In the genomic region with DNA sequence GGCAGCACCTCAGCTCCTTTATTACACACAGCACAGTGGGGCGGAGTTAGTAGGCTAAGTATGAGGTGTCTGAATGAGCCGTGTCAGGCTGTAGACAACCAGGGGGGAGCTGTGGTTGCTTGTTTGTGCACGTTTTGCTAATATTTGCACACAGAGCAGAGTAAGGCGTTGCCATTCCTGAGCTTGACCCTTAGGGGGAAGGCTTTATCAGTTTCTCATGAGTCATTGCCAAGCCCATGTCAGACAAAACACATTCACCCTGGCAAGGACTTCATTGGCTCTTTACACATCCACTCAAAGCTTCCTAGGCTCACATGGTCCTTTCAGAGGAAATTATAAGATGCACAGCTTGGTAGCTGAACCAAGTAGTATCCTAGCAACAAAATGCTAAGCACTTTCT, we compare ENCODE assay signal across 10 mouse cellular contexts. TPM values are rescaled to one million over a fixed set of nuclear protein-coding genes. Genes with fewer than 3 reads are reported as not detected.
DNase-seq lines count a peak whose midpoint lies in the region; ATAC-seq and TF ChIP-seq lines count a peak whose summit lies in the region.
"Had no signal": no experiment of that assay in that cellular context is flagged by ENCODE, and none has a peak within 500 bp of the region (broad histone marks: within the 10 kb centered on the region; RNA-seq: fewer than 3 reads in every experiment).

No protein-coding gene starts in this region.

- H3K27me3 ChIP-seq in hindbrain, embryonic 11.5 days (ENCODE audit: control insufficient read depth, insufficient read depth, low read length) = no peaks in the 10 kb centered on the region
- H3K27me3 ChIP-seq in hindbrain, embryonic 10.5 days (ENCODE audit: insufficient read depth, poor library complexity, severe bottlenecking) = no peaks in the 10 kb centered on the region
- no peaks in the 10 kb centered on the region for H3K27me3 ChIP-seq in forebrain, embryonic 16.5 days (replicated peaks; ENCODE audit: control insufficient read depth, insufficient read depth, low read length)
- H3K27me3 ChIP-seq in midbrain, embryonic 12.5 days = no peaks in the 10 kb centered on the region
- no peaks in the 10 kb centered on the region for H3K27me3 ChIP-seq in liver, embryonic 12.5 days (replicated peaks)
- H3K27me3 ChIP-seq in cerebellum, adult 2 months (ENCODE audit: control insufficient read depth, insufficient read depth, low read length) = no peaks in the 10 kb centered on the region

- no peaks in the 10 kb centered on the region for H3K9me3 ChIP-seq in hindbrain, embryonic 11.5 days (ENCODE audit: control insufficient read depth, low read length)
- no peaks in the 10 kb centered on the region for H3K9me3 ChIP-seq in hindbrain, embryonic 10.5 days
- H3K9me3 ChIP-seq in forebrain, embryonic 16.5 days (ENCODE audit: control insufficient read depth, low read length) = no peaks in the 10 kb centered on the region
- H3K9me3 ChIP-seq in midbrain, embryonic 12.5 days = no peaks in the 10 kb centered on the region
- H3K9me3 ChIP-seq in liver, embryonic 12.5 days (replicated peaks) = no peaks in the 10 kb centered on the region
- H3K9me3 ChIP-seq: limb, embryonic 13.5 days had no signal

- no peak overlapping the region for H3K4me2 ChIP-seq in hindbrain, embryonic 11.5 days (replicated peaks; ENCODE audit: low read depth, low read length)
- no peak overlapping the region for H3K4me2 ChIP-seq in forebrain, embryonic 16.5 days (ENCODE audit: low read length)
- no peak overlapping the region for H3K4me2 ChIP-seq in midbrain, embryonic 12.5 days (replicated peaks)
- no peak overlapping the region for H3K4me2 ChIP-seq in liver, embryonic 12.5 days
- H3K4me2 ChIP-seq: limb, embryonic 13.5 days had no signal

- peak; percentile 39 for ATAC-seq in hindbrain, embryonic 11.5 days (ENCODE audit: low FRiP score)
- peak; percentile 73 for ATAC-seq in forebrain, embryonic 16.5 days
- 0 out of 2 replicates have a peak, but pooled peaks have one; percentile 45 for ATAC-seq in midbrain, embryonic 12.5 days (ENCODE audit: low FRiP score, low read depth)
- no peak for ATAC-seq in liver, embryonic 12.5 days

- no peaks in the 10 kb centered on the region for H3K36me3 ChIP-seq in hindbrain, embryonic 11.5 days (ENCODE audit: control insufficient read depth, insufficient read depth, low read length)
- no peaks in the 10 kb centered on the region for H3K36me3 ChIP-seq in hindbrain, embryonic 10.5 days
- no peaks in the 10 kb centered on the region for H3K36me3 ChIP-seq in forebrain, embryonic 16.5 days (ENCODE audit: control insufficient read depth, insufficient read depth)
- H3K36me3 ChIP-seq in midbrain, embryonic 12.5 days = no peaks in the 10 kb centered on the region
- no peaks in the 10 kb centered on the region for H3K36me3 ChIP-seq in liver, embryonic 12.5 days
- H3K36me3 ChIP-seq: limb, embryonic 13.5 days had no signal

- no peaks in the 10 kb centered on the region for H3K4me1 ChIP-seq in hindbrain, embryonic 11.5 days (replicated peaks; ENCODE audit: control insufficient read depth, insufficient read depth, low read length)
- peaks cover 13% of the 10 kb centered on the region; the same call in 1 of the 2 replicates for H3K4me1 ChIP-seq in hindbrain, embryonic 10.5 days (replicated peaks)
- peaks cover 22% of the 10 kb centered on the region for H3K4me1 ChIP-seq in forebrain, embryonic 16.5 days (replicated peaks; ENCODE audit: control insufficient read depth, insufficient read depth, low read length)
- H3K4me1 ChIP-seq in midbrain, embryonic 12.5 days = peaks cover 2% of the 10 kb centered on the region; the same call in 1 of the 2 replicates
- H3K4me1 ChIP-seq in liver, embryonic 12.5 days = no peaks in the 10 kb centered on the region
- no peaks in the 10 kb centered on the region for H3K4me1 ChIP-seq in cerebellum, adult 2 months (ENCODE audit: control insufficient read depth, insufficient read depth, low read length)

- no peak for DNase-seq in hindbrain, embryonic 11.5 days (ENCODE audit: low spot score)
- DNase-seq in hindbrain, embryonic 10.5 days (ENCODE audit: low spot score) = no peak
- peak; percentile 26 for DNase-seq in NIH3T3 (ENCODE audit: low read depth)
- DNase-seq in cerebellum, adult 9-10 months = no peak
- no peak for DNase-seq in cerebellum, adult 2 months

- 63% methylated on average over 4 of the region's 4 CpGs for WGBS in hindbrain, embryonic 11.5 days
- WGBS in hindbrain, embryonic 10.5 days = 62% methylated on average over 4 of the region's 4 CpGs
- 38% methylated on average over 4 of the region's 4 CpGs for WGBS in forebrain, embryonic 16.5 days
- 57% methylated on average over 4 of the region's 4 CpGs for WGBS in midbrain, embryonic 12.5 days
- 28% methylated on average over 4 of the region's 4 CpGs for WGBS in liver, embryonic 12.5 days (ENCODE audit: insufficient replicate concordance)
- WGBS in cerebellum, adult 2 months = 23% methylated on average over 4 of the region's 4 CpGs

- no peak overlapping the region for H3K9ac ChIP-seq in hindbrain, embryonic 11.5 days (ENCODE audit: low read depth, low read length)
- no peak overlapping the region for H3K9ac ChIP-seq in forebrain, embryonic 16.5 days (replicated peaks; ENCODE audit: low read depth, low read length)
- no peak overlapping the region for H3K9ac ChIP-seq in midbrain, embryonic 12.5 days (replicated peaks)
- H3K9ac ChIP-seq in liver, embryonic 12.5 days = no peak overlapping the region
- H3K9ac ChIP-seq: limb, embryonic 13.5 days had no signal

- peak overlapping the region; percentile 34; the same call in 1 of the 2 replicates for H3K27ac ChIP-seq in hindbrain, embryonic 11.5 days (ENCODE audit: low read depth, low read length)
- no peak overlapping the region for H3K27ac ChIP-seq in hindbrain, embryonic 10.5 days
- H3K27ac ChIP-seq in forebrain, embryonic 16.5 days (ENCODE audit: low read length) = no peak overlapping the region
- no peak overlapping the region for H3K27ac ChIP-seq in midbrain, embryonic 12.5 days (replicated peaks)
- no peak overlapping the region for H3K27ac ChIP-seq in liver, embryonic 12.5 days
- H3K27ac ChIP-seq in cerebellum, adult 2 months (ENCODE audit: insufficient read depth, low read length) = no peak overlapping the region
- H3K27ac ChIP-seq: limb, embryonic 13.5 days had no signal

- no peak overlapping the region for H3K4me3 ChIP-seq in hindbrain, embryonic 11.5 days (ENCODE audit: low read depth, low read length)
- H3K4me3 ChIP-seq in hindbrain, embryonic 10.5 days = no peak overlapping the region
- no peak overlapping the region for H3K4me3 ChIP-seq in forebrain, embryonic 16.5 days (replicated peaks; ENCODE audit: low read length)
- H3K4me3 ChIP-seq in midbrain, embryonic 12.5 days = no peak overlapping the region
- H3K4me3 ChIP-seq in liver, embryonic 12.5 days = no peak overlapping the region
- no peak overlapping the region for H3K4me3 ChIP-seq in cerebellum, adult 2 months (replicated peaks; ENCODE audit: insufficient read depth, low read depth, low read length)
- H3K4me3 ChIP-seq: limb, embryonic 13.5 days had no signal

- TF ChIP-seq POLR2A in cerebellum, adult 2 months (IDR thresholded peaks at IDR 0.05; ENCODE audit: borderline replicate concordance, insufficient read depth, low read length) = no peak

- no peak for TF ChIP-seq CTCF in cerebellum, adult 2 months (IDR thresholded peaks at IDR 0.05; ENCODE audit: borderline replicate concordance, insufficient read depth, low read depth, low read length)

RNA-seq across cellular contexts. Expression of a gene that starts 9.5 kb away (rescaled TPM):
- polyA plus RNA-seq in hindbrain, embryonic 11.5 days (2014; fragmentation: Nextera tagmentation; extraction: Ambion mirVana) = 10.4 and 11.2 TPM in 2 replicates
- 6.3 and 7.9 TPM in 2 replicates for polyA plus RNA-seq in hindbrain, embryonic 10.5 days (2016; fragmentation: Nextera tagmentation; extraction: Ambion mirVana)
- 6.8 and 7.7 TPM in 2 replicates for polyA plus RNA-seq in forebrain, embryonic 16.5 days (2015; fragmentation: Nextera tagmentation; extraction: Ambion mirVana)
- polyA plus RNA-seq in midbrain, embryonic 12.5 days (2016; fragmentation: Nextera tagmentation; extraction: Ambion mirVana) = 6.2 and 6.5 TPM in 2 replicates
- 5.1 and 5.6 TPM in 2 replicates for polyA plus RNA-seq in liver, embryonic 12.5 days (2016; fragmentation: Nextera tagmentation; extraction: Ambion mirVana)
- polyA plus RNA-seq in cerebellum, adult 2 months (2012; rRNA removed) = 18.9 and 19.4 TPM in 2 replicates

RNA-seq across cellular contexts. Expression of a gene that starts 53.1 kb away (rescaled TPM):
- polyA plus RNA-seq in hindbrain, embryonic 11.5 days (2014; fragmentation: Nextera tagmentation; extraction: Ambion mirVana) = 0.05 TPM in 1 of 2 replicates, not detected in the other
- not detected in 2 replicates for polyA plus RNA-seq in hindbrain, embryonic 10.5 days (2016; fragmentation: Nextera tagmentation; extraction: Ambion mirVana)
- 0.97 and 1.3 TPM in 2 replicates for polyA plus RNA-seq in forebrain, embryonic 16.5 days (2015; fragmentation: Nextera tagmentation; extraction: Ambion mirVana)
- polyA plus RNA-seq in midbrain, embryonic 12.5 days (2016; fragmentation: Nextera tagmentation; extraction: Ambion mirVana) = not detected in 2 replicates
- polyA plus RNA-seq in liver, embryonic 12.5 days (2016; fragmentation: Nextera tagmentation; extraction: Ambion mirVana) = 0.12 and 0.17 TPM in 2 replicates
- 3.2 and 5.1 TPM in 2 replicates for polyA plus RNA-seq in cerebellum, adult 2 months (2012; rRNA removed)

RNA-seq across cellular contexts. Expression of a gene that starts 59.2 kb away (rescaled TPM):
- polyA plus RNA-seq in hindbrain, embryonic 11.5 days (2014; fragmentation: Nextera tagmentation; extraction: Ambion mirVana) = not detected in 2 replicates
- not detected in 2 replicates for polyA plus RNA-seq in hindbrain, embryonic 10.5 days (2016; fragmentation: Nextera tagmentation; extraction: Ambion mirVana)
- 0.21 TPM in 1 of 2 replicates, not detected in the other for polyA plus RNA-seq in forebrain, embryonic 16.5 days (2015; fragmentation: Nextera tagmentation; extraction: Ambion mirVana)
- polyA plus RNA-seq in midbrain, embryonic 12.5 days (2016; fragmentation: Nextera tagmentation; extraction: Ambion mirVana) = not detected in 2 replicates
- not detected in 2 replicates for polyA plus RNA-seq in liver, embryonic 12.5 days (2016; fragmentation: Nextera tagmentation; extraction: Ambion mirVana)
- polyA plus RNA-seq in cerebellum, adult 2 months (2012; rRNA removed) = 0.06 TPM in 1 of 2 replicates, not detected in the other
- polyA plus RNA-seq: heart, postnatal 0 days; limb, embryonic 13.5 days had no signal
